Mouse (Mus musculus) forebrain, embryonic 12.5 days (tissue): Measurements from ENCODE around the gene Tgm2. TPM values are rescaled to one million over a fixed set of nuclear protein-coding genes. Genes with fewer than 3 reads are reported as not detected.
A peak's percentile ranks its signal among the peaks of the same experiment; 100 is the strongest.

Experiments used
- ATAC-seq: fragments of 200-750 bp; cut with Nextera tagmentation; 2 replicates; pipeline ENCODE4 v1.8.0; 2017; ENCODE audit warnings: moderate TSS enrichment; ENCODE audit not compliant: low FRiP score
- H3K27ac ChIP-seq: fragments of 300-500 bp; sonication (generic); 2 replicates; pipeline ENCODE4 v1.5.1; 2016; ENCODE audit warnings: mild to moderate bottlenecking
- H3K27me3 ChIP-seq: fragments of 300-500 bp; sonication (generic); 2 replicates; pipeline ENCODE4 v1.6.1; 2016; ENCODE audit warnings: mild to moderate bottlenecking
- H3K36me3 ChIP-seq: fragments of 300-500 bp; sonication (generic); replicated peaks from 2 replicates; pipeline ENCODE4 v1.6.1; 2016; ENCODE audit warnings: mild to moderate bottlenecking
- H3K4me1 ChIP-seq: fragments of 300-500 bp; sonication (generic); 2 replicates; pipeline ENCODE4 v1.6.1; 2016
- H3K4me2 ChIP-seq: fragments of 300-500 bp; sonication (generic); 2 replicates; pipeline ENCODE4 v1.6.1; 2016; ENCODE audit warnings: mild to moderate bottlenecking, moderate library complexity
- H3K4me3 ChIP-seq: fragments of 300-500 bp; sonication (generic); replicated peaks from 2 replicates; pipeline ENCODE4 v1.5.1; 2016; ENCODE audit warnings: mild to moderate bottlenecking
- H3K9ac ChIP-seq: fragments of 300-500 bp; sonication (generic); 2 replicates; pipeline ENCODE4 v1.6.1; 2016; ENCODE audit warnings: mild to moderate bottlenecking
- H3K9me3 ChIP-seq: fragments of 300-500 bp; sonication (generic); 2 replicates; pipeline ENCODE4 v1.6.1; 2016
- WGBS: fragments of 180-500 bp; shearing (Covaris S2); methylation state at CpG from one replicate; pipeline ENCODE4 v1.1.7; 2016; 5-methylcytosine and 5-hydroxymethylcytosine counted together
- polyA plus RNA-seq: library from polyadenylated mRNA; unstranded; fragments of >200 nt; fragmentation: Nextera tagmentation; extraction: Ambion mirVana; gene quantifications from 2 replicates; pipeline ENCODE4 v1.2.1, GENCODE M21; 2016

The Tgm2 gene
- polyA plus RNA-seq, 1 experiment from 2014 or later, result 4.3 TPM

- Histone ChIP-seq H3K4me1 (peaks cover 12% of the 10 kb centered on the region), H3K4me3 (peak overlapping the region; percentile 39)
These were observed 639 bp downstream of the Tgm2 start for GRCm38 (mm10) chr2:158145528-158146065.

GRCm38 (mm10) chr2:158144750-158145527 lies 1.3 kb downstream of the Tgm2 start:
- Histone ChIP-seq H3K9me3 (no peaks in the 10 kb centered on the region), H3K4me1 (peaks cover 12% of the 10 kb centered on the region), H3K9ac (no peak overlapping the region), H3K27me3 (peaks cover 27% of the 10 kb centered on the region), H3K27ac (no peak overlapping the region), H3K4me3 (no peak overlapping the region), H3K4me2 (no peak overlapping the region), H3K36me3 (no peaks in the 10 kb centered on the region)
- ATAC-seq, result no peak
- 84% methylated on average over 6 of the region's 6 CpGs for WGBS

More at GRCm38 (mm10) chr2:158145528-158146065, 639 bp downstream of the Tgm2 start:
- peak overlapping the region; percentile 68 for H3K4me2 ChIP-seq
- no peaks in the 10 kb centered on the region for H3K36me3 ChIP-seq
- H3K9me3 ChIP-seq, result no peaks in the 10 kb centered on the region
- H3K27ac ChIP-seq, result no peak overlapping the region
- H3K9ac ChIP-seq, result no peak overlapping the region
- WGBS, result 72% methylated on average over 5 of the region's 5 CpGs
- ATAC-seq, result no peak
- peaks cover 27% of the 10 kb centered on the region for H3K27me3 ChIP-seq

- H3K9ac ChIP-seq, result no peak overlapping the region
- H3K4me3 ChIP-seq, result no peak overlapping the region
- WGBS, result 50% methylated on average over 8 of the region's 8 CpGs
- H3K9me3 ChIP-seq, result no peaks in the 10 kb centered on the region
- no peak for ATAC-seq
- H3K27me3 ChIP-seq, result peaks cover 27% of the 10 kb centered on the region
- H3K4me1 ChIP-seq, result peaks cover 18% of the 10 kb centered on the region
- H3K4me2 ChIP-seq, result no peak overlapping the region
- no peaks in the 10 kb centered on the region for H3K36me3 ChIP-seq
- no peak overlapping the region for H3K27ac ChIP-seq
These were observed 2.0 kb downstream of the Tgm2 start for GRCm38 (mm10) chr2:158144263-158144662.

GRCm38 (mm10) chr2:158143816-158144215 lies 2.4 kb downstream of the Tgm2 start:
- Histone ChIP-seq H3K9me3 (no peaks in the 10 kb centered on the region), H3K9ac (no peak overlapping the region), H3K27ac (no peak overlapping the region), H3K4me2 (no peak overlapping the region), H3K4me3 (no peak overlapping the region), H3K4me1 (peaks cover 18% of the 10 kb centered on the region), H3K36me3 (no peaks in the 10 kb centered on the region), H3K27me3 (peaks cover 27% of the 10 kb centered on the region)
- WGBS, result 57% methylated on average over 3 of the region's 3 CpGs
- no peak for ATAC-seq

- no peak for ATAC-seq
- H3K9me3 ChIP-seq, result no peaks in the 10 kb centered on the region
- no peak overlapping the region for H3K4me3 ChIP-seq
- no peak overlapping the region for H3K27ac ChIP-seq
- WGBS, result 82% methylated on average over 18 of the region's 18 CpGs
- H3K4me1 ChIP-seq, result peaks cover 18% of the 10 kb centered on the region
- H3K36me3 ChIP-seq, result no peaks in the 10 kb centered on the region
- no peak overlapping the region for H3K4me2 ChIP-seq
- peaks cover 27% of the 10 kb centered on the region for H3K27me3 ChIP-seq
- H3K9ac ChIP-seq, result no peak overlapping the region
These were observed 3.3 kb downstream of the Tgm2 start for GRCm38 (mm10) chr2:158142981-158143380.

- H3K36me3 ChIP-seq, result no peaks in the 10 kb centered on the region
- 88% methylated on average over 7 of the region's 7 CpGs for WGBS
- no peak overlapping the region for H3K27ac ChIP-seq
- no peak overlapping the region for H3K9ac ChIP-seq
- peaks cover 25% of the 10 kb centered on the region for H3K27me3 ChIP-seq
- H3K9me3 ChIP-seq, result no peaks in the 10 kb centered on the region
- no peak overlapping the region for H3K4me2 ChIP-seq
- H3K4me3 ChIP-seq, result no peak overlapping the region
- ATAC-seq, result no peak
- H3K4me1 ChIP-seq, result peaks cover 18% of the 10 kb centered on the region
These were observed 4.4 kb downstream of the Tgm2 start for GRCm38 (mm10) chr2:158141690-158142440.

GRCm38 (mm10) chr2:158141271-158141670 lies 5.0 kb downstream of the Tgm2 start:
- ATAC-seq, result no peak

GRCm38 (mm10) chr2:158140664-158141063 lies 5.6 kb downstream of the Tgm2 start:
- H3K27me3 ChIP-seq, result peaks cover 13% of the 10 kb centered on the region
- no peak for ATAC-seq
- no peak overlapping the region for H3K4me3 ChIP-seq
- H3K4me1 ChIP-seq, result peaks cover 12% of the 10 kb centered on the region
- 95% methylated on average over 5 of the region's 5 CpGs for WGBS
- H3K9me3 ChIP-seq, result no peaks in the 10 kb centered on the region
- H3K4me2 ChIP-seq, result no peak overlapping the region
- no peak overlapping the region for H3K9ac ChIP-seq
- H3K27ac ChIP-seq, result no peak overlapping the region
- no peaks in the 10 kb centered on the region for H3K36me3 ChIP-seq

More at GRCm38 (mm10) chr2:158141271-158141670, 5.0 kb downstream of the Tgm2 start:
- Histone ChIP-seq H3K4me2 (no peak overlapping the region), H3K9ac (no peak overlapping the region), H3K9me3 (no peaks in the 10 kb centered on the region), H3K4me1 (peaks cover 16% of the 10 kb centered on the region), H3K27me3 (peaks cover 19% of the 10 kb centered on the region), H3K27ac (no peak overlapping the region), H3K36me3 (no peaks in the 10 kb centered on the region), H3K4me3 (no peak overlapping the region)
- WGBS, result 84% methylated on average over 7 of the region's 7 CpGs

- Histone ChIP-seq H3K4me3 (no peak overlapping the region), H3K9ac (no peak overlapping the region), H3K27me3 (0 out of 2 replicates have a peak, but pooled peaks cover 4% of the 10 kb centered on the region), H3K27ac (no peak overlapping the region), H3K36me3 (no peaks in the 10 kb centered on the region), H3K4me2 (no peak overlapping the region), H3K9me3 (no peaks in the 10 kb centered on the region), H3K4me1 (peaks cover 12% of the 10 kb centered on the region)
- no peak for ATAC-seq
- WGBS, result 47% methylated on average over 7 of the region's 7 CpGs
These were observed 6.6 kb downstream of the Tgm2 start for GRCm38 (mm10) chr2:158139628-158140027.

GRCm38 (mm10) chr2:158138778-158139177 lies 7.5 kb downstream of the Tgm2 start:
- no peaks in the 10 kb centered on the region for H3K36me3 ChIP-seq
- H3K27me3 ChIP-seq, result no peaks in the 10 kb centered on the region
- H3K9ac ChIP-seq, result no peak overlapping the region
- no peak for ATAC-seq
- H3K4me2 ChIP-seq, result no peak overlapping the region
- H3K4me1 ChIP-seq, result peaks cover 12% of the 10 kb centered on the region
- no peak overlapping the region for H3K4me3 ChIP-seq
- 94% methylated on average over 9 of the region's 9 CpGs for WGBS
- no peak overlapping the region for H3K27ac ChIP-seq
- H3K9me3 ChIP-seq, result no peaks in the 10 kb centered on the region

- no peak overlapping the region for H3K27ac ChIP-seq
- peaks cover 6% of the 10 kb centered on the region for H3K4me1 ChIP-seq
- H3K4me3 ChIP-seq, result no peak overlapping the region
- H3K36me3 ChIP-seq, result no peaks in the 10 kb centered on the region
- H3K27me3 ChIP-seq, result no peaks in the 10 kb centered on the region
- no peak overlapping the region for H3K4me2 ChIP-seq
- H3K9me3 ChIP-seq, result no peaks in the 10 kb centered on the region
- H3K9ac ChIP-seq, result no peak overlapping the region
- ATAC-seq, result no peak
- WGBS, result 91% methylated on average over 12 of the region's 12 CpGs
These were observed 8.5 kb downstream of the Tgm2 start for GRCm38 (mm10) chr2:158137771-158138170.

- H3K27me3 ChIP-seq, result no peaks in the 10 kb centered on the region
- WGBS, result 71% methylated on average over 7 of the region's 7 CpGs
- H3K4me3 ChIP-seq, result no peak overlapping the region
- H3K4me1 ChIP-seq, result peaks cover 6% of the 10 kb centered on the region
- H3K4me2 ChIP-seq, result no peak overlapping the region
- H3K9ac ChIP-seq, result no peak overlapping the region
- no peak for ATAC-seq
- H3K27ac ChIP-seq, result no peak overlapping the region
- no peaks in the 10 kb centered on the region for H3K9me3 ChIP-seq
- H3K36me3 ChIP-seq, result no peaks in the 10 kb centered on the region
These were observed 10.0 kb downstream of the Tgm2 start for GRCm38 (mm10) chr2:158136205-158136604.
